Mouse (Mus musculus) left cerebral cortex, postnatal 10 days (tissue): Measurements from ENCODE around the gene Gigyf2. TPM values are rescaled to one million over a fixed set of nuclear protein-coding genes. Genes with fewer than 3 reads are reported as not detected.
"Not testable (repeated sequence)": the region's sequence is repeated elsewhere in the genome, so short reads cannot be mapped to it uniquely, and the experiment has no call there.

Source experiments
- DNase-seq, 2 experiments: peaks; one replicate each; pipeline ENCODE4 v3.0.0; 2021 to 2022; ENCODE audit warnings: low spot score in 2 of 2, mixed read lengths in 1 of 2; ENCODE audit errors: extremely low spot score in 1 of 2
- intact Hi-C: fragments of 180-260 bp; cut with DNase I; formaldehyde crosslinking; loops from one replicate; pipeline ENCODE4 v1.15.1; 2025
- total RNA-seq, 2 experiments: library from RNA; stranded (reverse); gene quantifications; 2 replicates each; pipeline ENCODE4 v1.2.3; 2021

Gigyf2 gene
- total RNA-seq, 2 experiments from 2014 or later, result 73.7 to 77.8 TPM

DNA sequence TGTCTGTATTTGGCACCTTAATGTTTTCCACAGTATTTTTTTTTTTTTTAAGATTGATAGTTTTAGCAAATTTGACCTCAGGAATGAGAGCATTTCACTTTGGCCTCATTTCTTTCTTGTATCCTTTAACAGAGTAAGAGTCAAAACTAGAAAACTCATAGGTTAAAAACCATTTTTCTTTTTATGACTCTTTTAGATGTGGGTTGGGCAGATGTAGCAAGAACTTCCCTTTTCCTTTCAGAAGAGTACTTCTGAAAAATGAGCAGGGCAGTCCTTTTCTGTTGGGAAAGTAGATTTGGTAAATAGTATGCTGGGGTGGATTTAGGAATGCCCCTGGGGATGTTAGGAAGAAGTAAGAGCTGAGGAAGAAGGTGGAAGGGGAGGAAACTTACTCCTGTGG is 79.2 kb downstream of the Gigyf2 start:
- intact Hi-C loops, result no loop called here
- no peak for DNase-seq

DNA sequence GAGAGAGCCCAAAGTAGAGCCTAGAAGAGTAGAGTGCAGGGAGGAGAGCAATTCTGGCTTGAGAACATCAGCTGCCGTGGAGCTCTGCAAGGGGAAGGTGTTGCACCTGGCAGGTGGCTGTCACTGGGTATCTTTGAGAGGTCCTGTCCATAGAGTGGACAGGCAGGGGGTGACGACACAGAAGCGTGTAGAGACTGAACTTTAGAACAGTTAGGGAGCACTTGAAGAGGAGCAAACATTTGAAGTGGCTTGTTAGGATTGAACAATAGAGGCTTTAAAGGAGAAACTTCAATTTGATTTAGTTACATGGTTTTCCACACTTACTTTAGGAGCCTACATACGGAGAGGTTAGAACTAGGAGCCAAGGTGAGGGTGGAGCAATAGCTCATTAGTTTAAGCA is 82.6 kb downstream of the Gigyf2 start:
- intact Hi-C loops, result no loop called here
- DNase-seq, result no peak

DNA sequence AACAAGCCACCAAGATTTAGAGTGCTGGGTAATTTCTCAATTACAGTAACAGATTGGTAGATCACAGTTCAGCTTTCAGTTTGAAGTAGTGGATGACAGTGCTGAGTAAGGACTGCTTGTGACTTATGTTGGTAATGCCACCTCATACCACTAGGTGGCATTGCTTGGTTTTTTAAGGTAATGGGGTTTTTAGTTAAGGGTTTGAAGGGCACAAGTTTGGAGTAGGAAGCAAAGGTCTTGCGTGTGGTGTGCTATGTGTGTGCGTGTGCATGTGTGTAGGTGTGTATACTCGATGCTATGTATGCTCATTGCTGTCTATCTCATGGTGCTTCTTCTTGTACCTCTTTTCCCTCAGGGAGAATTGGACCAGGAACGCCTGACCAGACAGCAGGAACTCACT is 91.9 kb downstream of the Gigyf2 start:
- intact Hi-C loops, result loop anchor here (10.0 kb wide), 1 partner anchor 174 kb away; no protein-coding TSS in a partner anchor
- no peak for DNase-seq

DNA sequence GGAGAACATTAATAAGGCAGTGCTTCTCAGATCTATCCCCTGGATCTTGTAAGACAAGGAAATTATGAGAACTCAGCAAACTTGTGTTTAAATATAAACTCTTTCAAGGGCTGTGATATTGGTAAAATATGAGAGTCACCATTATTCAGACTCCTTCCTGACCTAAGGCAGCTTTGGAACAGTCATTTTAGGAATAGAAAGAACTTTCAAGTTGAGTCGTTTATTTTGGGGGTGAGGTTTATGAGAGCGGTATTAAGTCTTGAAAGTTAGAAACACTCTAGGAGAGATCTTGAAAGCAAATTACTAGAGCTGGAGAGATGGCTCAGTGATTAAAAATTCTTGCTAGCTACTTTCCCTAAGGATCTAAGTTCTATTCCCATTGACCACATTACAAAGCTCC is 108.3 kb downstream of the Gigyf2 start:
- DNase-seq, result no peak
- intact Hi-C loops, result no loop called here

DNA sequence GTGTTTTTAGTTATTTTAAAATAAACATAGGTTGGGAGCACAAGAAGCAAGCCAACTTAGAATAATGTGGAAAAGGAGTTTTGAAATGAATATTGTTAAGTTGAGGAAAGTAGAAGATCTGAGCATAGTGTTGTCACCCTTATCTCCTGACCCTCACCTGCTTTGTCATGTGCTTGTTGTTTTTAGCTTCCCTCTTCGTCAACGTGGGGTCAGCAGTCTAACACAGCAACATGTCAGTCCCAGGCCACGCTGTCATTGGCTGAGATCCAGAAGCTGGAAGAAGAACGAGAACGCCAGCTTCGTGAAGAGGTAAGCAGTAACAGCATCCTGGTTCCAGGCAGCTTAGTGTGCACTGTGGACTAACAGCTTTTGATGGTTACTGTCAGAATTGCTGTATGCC is 109.8 kb downstream of the Gigyf2 start:
- DNase-seq, result no peak
- intact Hi-C loops, result no loop called here

DNA sequence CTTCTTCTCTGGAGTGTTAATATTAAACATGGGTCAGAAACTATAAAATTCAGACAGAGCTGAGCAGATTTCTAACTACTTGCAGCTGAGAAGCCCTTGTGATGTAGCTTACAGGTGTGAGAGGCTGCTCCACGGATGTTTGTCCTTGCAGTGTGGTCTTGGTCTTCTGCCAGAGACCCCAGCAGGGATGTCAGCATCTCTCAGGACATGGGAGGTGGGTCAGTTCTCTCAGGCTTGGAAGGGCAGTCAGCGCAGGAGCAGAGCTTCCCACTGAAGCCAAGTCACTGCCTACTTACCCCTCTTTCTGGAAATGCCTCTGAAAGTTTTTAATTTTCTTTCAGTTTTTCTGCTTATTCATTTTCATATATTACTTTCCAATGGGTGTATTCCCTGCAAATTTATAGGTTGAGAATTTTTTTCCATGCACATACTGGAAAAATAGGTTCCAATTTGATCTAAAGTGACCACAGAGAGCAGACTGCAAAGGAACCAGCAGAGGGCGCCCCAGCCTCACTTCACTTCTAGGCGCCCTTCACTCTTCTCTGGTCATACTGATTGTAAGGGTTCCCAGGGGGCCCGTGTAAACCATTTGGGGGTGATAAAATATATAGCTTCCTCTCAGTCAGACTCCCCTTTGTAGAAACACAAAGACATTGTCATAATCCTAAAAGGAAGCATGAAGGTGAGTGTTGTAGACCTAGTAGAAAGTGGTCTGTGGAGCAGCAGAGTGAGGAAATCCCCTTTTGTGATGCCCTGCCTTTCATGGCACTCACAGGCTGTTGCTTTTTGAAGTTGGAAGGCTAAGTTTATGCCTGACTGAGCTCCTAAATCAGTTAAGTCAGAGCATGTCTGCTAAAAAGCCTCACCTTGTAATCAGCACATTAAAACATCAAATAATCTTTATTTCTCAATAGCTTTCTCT is 120.6 kb downstream of the Gigyf2 start:
- intact Hi-C loops, result loop anchor here (5.0 to 10.0 kb wide), 2 partner anchors 310 to 507 kb away; partner anchors contain the start of gene Atg16l1
- DNase-seq, result peak; percentile 37 to 73

DNA sequence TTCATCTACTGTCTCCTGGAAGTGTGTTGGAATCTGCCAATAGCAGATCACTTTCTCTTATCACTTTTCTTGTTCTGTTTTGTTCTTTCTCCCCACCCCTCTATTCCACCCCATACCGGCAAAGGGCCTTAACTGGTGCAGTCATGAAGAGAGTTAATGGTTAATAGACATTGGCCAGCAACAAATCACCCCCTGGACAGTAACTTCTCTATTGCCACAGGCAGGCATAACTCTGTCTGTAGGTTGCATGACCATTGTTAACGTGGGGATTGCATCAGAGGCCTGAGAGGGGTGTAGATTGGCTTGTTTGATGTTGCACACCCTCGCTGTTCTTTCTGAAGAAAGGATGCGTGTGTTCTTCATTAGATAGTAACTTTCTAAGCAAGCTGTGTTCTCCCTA is 122.6 kb downstream of the Gigyf2 start:
- no peak for DNase-seq
- intact Hi-C loops, result loop anchor here (5.0 to 10.0 kb wide), 2 partner anchors 308 to 505 kb away; partner anchors contain the start of gene Atg16l1

DNA sequence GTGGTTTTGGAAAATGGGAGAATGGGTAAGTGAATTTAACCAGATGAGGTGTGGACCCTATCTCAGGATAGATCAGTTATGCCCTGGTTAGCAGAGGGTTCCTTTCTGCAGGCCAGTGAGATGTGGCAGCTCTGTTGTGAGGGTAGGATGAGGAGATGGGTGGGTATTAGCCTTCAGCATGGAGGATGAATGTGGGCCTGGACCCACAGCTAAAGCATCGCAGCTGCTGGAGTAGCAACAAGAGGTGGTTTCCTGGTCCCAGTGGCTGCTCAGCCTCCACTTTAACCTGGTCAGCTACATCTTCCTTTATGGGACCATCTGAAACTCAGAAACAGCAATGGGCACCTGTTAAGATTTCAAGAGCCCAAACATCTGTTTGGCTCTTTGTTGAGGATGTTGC is 129.6 kb downstream of the Gigyf2 start:
- intact Hi-C loops, result no loop called here
- no peak for DNase-seq

DNA sequence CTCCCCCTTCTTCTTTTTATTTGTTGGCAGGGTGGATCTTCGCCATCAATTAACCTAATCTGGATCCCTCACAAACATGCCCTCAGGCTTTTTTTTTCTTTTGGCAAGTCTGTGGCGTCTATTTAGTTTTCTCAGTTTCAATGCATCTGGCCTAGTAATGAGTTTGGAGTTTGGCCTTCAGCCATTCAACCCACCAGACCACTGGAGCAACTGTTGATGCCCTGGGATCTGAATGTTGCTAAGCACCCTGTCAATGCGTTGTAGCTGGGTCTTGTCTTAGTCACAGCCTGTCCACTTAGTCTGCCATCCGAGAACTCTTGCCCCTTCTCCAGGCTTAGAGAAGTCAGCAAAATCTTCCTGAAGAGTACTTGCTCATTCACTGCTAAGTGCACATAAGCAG is 131.2 kb downstream of the Gigyf2 start:
- no peak for DNase-seq
- intact Hi-C loops, result no loop called here

DNA sequence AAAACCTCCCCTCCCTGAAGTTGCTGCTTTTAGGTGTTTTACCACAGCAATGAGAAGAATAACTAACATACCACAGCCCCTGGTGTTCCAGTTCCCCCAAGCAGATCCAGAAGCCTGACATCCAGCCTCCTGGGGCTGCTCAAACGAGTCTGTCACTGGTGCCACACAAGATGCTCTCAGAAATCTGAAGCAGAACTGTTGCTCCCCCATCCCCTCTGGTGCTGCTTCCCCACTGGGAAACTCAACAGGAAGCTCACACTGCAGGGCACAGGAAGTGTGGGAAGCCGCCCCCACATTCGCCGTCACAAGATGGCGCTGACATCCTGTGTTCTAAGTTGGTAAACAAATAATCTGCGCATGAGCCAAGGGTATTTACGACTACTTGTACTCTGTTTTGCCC is 133.1 kb downstream of the Gigyf2 start:
- DNase-seq, intact Hi-C loops: not testable (repeated sequence)

DNA sequence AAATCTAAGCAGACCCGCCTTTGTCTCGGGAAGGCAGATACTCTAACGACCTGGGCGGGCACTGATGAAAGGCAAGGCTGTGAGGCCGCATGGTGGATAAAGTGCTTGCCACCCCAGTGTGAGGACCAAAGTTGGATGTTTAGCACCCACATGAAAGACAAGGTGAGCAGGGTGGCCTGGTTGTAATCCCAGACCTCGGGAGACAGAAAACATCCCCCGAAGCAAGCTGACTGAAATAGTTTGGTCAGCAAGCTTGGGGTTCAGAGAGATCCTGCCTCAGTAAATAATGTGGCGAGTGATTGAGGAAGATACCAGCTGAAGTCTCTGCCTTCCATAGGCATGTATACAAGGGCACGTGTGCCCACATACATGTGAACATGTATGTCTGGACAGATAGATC is 140.7 kb downstream of the Gigyf2 start:
- intact Hi-C loops, result no loop called here
- DNase-seq, result no peak

DNA sequence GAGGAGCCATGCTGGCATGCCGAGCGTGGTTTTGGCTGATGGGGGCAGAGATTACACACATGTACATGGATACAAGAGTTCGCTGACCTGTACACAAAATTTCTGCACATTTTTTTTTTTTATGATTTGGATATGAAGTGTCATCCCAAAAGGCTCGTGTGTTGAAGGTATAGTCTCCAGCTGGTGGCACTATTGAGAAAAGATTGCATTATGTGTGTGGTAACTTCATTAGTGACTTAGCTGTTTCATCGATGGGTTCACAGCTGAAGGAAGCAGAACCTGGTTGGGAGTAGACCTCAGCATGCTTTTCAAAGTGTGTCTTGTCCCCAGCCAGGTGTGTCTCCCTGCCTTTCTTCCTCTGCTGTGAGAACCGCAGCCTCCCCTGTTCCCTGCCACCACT is 141.5 kb downstream of the Gigyf2 start:
- DNase-seq, result no peak
- intact Hi-C loops, result no loop called here

DNA sequence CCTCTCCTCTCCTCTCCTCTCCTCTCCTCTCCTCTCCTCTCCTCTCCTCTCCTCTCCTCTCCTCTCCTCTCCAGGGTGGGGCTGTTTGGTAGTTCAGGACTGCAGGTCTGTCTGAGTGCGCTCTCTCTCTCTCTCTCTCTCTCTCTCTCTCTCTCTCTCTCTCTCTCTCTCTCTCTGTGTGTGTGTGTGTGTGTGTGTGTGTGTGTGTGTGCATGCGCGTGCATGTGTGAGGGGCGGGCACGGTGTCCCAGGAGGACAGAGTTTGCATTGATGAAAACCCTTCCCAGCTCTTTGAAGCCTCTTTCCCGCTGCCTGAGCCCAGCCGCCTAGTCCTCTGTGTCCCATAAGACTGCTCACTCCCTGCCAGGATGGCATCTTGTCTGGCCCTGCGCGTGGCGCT is 143.2 kb downstream of the Gigyf2 start, which contains the start of gene Snorc:
Gene Snorc, plus strand, starts transcription at position 301 of the 400 bp plus-strand sequence.
- intact Hi-C loops, result not testable (repeated sequence)

DNA sequence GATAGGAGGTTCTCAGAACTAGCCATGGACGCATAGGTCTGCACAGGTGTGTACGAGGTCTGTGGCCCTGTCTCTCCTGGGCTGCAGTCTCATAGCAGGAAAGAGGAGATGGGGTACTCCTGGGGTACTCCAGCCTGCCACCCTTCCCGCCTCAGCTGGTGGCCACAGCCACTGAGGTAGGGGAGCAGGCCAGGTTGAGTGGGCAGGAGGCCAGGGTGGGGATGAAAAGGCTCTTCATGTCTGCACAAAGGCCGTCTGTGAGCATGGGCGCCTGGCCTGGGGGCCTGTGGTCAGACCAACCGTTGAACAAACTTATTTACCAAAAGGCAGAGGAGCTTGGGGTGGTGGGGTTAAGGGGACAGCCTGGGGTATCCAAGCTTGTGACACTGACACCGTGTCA is 145.1 kb downstream of the Gigyf2 start:
- peak in 1 of 2 experiments; percentile 67 for DNase-seq
- intact Hi-C loops, result no loop called here

More for the DNA sequence above, 143.2 kb downstream of the Gigyf2 start, which contains the start of gene Snorc:
- DNase-seq, result not testable (repeated sequence)

DNA sequence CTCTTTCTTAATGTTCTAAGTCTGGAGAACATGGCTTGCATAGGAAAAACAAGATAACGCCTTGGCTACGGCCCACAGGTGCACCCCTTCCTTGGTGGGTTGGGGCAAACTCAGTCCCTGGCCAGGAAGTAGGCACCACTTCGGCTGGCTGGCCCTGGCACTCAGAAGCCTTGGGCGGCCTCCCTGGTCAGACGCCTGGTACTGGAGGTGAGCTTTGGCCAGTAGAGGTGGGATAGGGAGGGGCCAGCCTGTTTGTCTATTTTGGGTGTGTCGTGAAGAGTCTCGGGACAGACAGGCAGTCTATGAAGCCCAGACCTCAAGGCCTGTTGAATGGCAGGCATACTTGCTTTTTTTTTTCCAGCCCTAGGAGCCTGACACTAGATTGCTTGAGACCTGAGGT is 145.8 kb downstream of the Gigyf2 start:
- intact Hi-C loops, result no loop called here
- peak in 1 of 2 experiments; percentile 41 for DNase-seq

DNA sequence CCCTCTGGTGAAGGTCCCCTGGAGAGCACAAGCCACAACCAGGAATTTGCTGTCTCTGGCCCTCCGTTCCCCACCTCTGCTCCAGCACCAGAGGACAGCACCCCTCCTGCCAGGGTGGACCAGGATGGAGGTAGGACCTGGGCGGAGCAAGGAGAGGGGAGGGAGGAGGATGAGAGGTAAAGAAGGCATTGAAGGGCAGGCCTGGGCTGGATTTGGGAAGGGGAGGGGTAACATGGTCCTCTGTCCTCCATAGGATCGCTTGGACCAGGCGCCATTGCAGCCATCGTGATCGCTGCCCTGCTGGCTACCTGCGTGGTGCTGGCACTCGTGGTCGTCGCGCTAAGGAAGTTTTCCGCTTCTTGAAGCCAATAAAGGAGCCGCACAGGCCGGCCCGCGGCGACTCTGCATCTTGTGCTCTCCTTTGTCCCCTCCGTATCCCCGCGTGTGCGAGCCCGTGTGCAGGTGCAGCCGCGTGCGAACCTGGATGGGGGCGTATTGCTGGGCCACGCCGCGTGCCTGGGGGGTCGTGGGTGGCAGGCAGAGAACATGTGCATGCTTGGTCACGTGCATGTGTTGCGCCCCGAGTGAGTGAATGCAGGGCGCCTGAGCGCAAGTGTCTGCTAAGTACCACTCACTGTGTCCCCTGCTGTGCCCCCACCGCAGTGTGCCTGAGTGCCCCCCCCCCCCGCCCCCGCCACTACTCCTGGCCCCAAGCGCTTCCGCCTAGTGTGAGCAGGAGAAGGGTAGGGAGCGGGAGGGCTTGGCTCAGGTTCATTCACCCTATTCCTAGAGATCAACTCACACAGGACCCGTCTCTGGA is 148.5 kb downstream of the Gigyf2 start:
- DNase-seq, result peak in 1 of 2 experiments; percentile 73
- intact Hi-C loops, result loop anchor here (5.0 kb wide), 1 partner anchor 247 kb away; no protein-coding TSS in a partner anchor

DNA sequence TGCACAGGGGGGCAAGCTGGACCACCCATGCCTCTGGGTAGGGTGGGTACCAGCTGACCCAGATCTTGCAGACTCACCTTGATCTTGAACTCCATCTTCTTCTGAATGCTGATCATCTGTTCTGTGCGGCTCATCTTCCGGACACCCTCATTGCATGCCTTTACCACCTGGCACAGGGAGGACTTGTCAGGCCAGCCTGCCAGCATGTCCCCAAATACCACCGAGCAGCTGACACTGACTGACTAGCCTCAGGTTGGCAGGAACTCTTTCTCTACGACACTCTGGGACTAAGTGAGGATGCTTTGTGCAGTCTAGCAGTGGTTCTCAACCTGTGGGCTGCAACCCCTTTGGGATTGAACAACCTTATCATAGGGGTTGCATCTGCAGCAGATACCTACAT is 155.7 kb downstream of the Gigyf2 start:
- intact Hi-C loops, result no loop called here
- no peak for DNase-seq

DNA sequence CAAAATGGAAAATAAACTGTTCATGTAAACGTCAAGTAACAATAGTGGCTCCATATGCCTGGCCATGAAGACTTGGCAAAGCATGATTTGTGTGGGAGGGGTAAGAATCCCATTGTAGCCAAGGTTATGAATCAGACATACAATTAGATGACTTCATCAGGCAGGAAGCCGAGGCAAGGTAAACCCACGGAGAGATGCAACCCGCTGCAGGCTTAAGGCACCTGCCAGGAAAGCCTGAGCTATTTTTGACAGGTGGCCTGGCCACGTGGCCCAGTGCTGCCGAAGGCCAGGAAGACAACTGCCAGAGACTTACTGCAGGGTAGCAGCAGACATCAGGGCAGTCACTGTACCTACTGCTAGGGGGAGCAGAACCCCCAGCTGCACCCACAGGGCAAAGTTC is 159.6 kb downstream of the Gigyf2 start:
- DNase-seq, result peak in 1 of 2 experiments; percentile 22
- intact Hi-C loops, result no loop called here

DNA sequence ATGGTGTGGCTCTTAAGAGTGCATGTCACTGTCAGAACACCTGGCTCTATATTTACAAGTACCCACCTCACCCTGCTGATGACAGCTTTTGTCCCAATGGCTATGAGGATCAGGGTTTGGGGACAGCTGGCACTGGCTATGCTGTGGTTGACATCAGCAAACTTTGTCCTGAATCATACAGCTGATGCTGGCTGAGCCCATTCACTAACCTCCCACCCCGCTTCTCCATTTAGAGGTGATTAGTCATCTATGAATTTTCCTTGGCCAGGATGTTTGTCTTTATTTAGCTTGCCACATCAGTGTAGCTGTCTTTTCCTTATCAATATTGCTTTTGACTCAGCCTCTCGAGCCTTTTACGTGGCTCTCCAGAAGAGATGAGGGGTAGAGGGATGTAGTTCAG is 165.5 kb downstream of the Gigyf2 start:
- intact Hi-C loops, result no loop called here
- peak in 1 of 2 experiments; percentile 7 for DNase-seq
